Mouse (Mus musculus) embryonic facial prominence, embryonic 13.5 days (tissue): ENCODE results near the gene AC109138.7. TPM values are rescaled to one million over a fixed set of nuclear protein-coding genes. Genes with fewer than 3 reads are reported as not detected.

Experiments
- ATAC-seq: fragments of 200-750 bp; cut with Nextera tagmentation; 2 replicates; pipeline ENCODE4 v1.8.0; 2017; ENCODE audit warnings: low read depth; ENCODE audit not compliant: insufficient number of reproducible peaks, insufficient read depth, low FRiP score, low TSS enrichment
- H3K27ac ChIP-seq: fragments of 300-500 bp; sonication (generic); 2 replicates; pipeline ENCODE4 v1.5.1; 2015; ENCODE audit warnings: moderate library complexity, mild to moderate bottlenecking, inconsistent platforms
- H3K27me3 ChIP-seq: fragments of 300-500 bp; sonication (generic); 2 replicates; pipeline ENCODE4 v1.6.1; 2015; ENCODE audit warnings: mild to moderate bottlenecking, inconsistent platforms
- H3K36me3 ChIP-seq: fragments of 300-500 bp; sonication (generic); 2 replicates; pipeline ENCODE4 v1.6.1; 2015; ENCODE audit warnings: mild to moderate bottlenecking, inconsistent platforms
- H3K4me1 ChIP-seq: fragments of 300-500 bp; sonication (generic); 2 replicates; pipeline ENCODE4 v1.6.1; 2015; ENCODE audit warnings: inconsistent platforms
- H3K4me2 ChIP-seq: fragments of 300-500 bp; sonication (generic); 2 replicates; pipeline ENCODE4 v1.6.1; 2015; ENCODE audit warnings: moderate library complexity, mild to moderate bottlenecking, inconsistent platforms
- H3K4me3 ChIP-seq: fragments of 300-500 bp; sonication (generic); 2 replicates; pipeline ENCODE4 v1.5.1; 2015; ENCODE audit warnings: mild to moderate bottlenecking, inconsistent platforms
- H3K9ac ChIP-seq: fragments of 300-500 bp; sonication (generic); 2 replicates; pipeline ENCODE4 v1.6.1; 2015; ENCODE audit warnings: mild to moderate bottlenecking, inconsistent platforms
- H3K9me3 ChIP-seq: fragments of 300-500 bp; sonication (generic); 2 replicates; pipeline ENCODE4 v1.6.1; 2016; ENCODE audit warnings: inconsistent platforms
- WGBS: fragments of 180-500 bp; shearing (Covaris S2); methylation state at CpG from one replicate; pipeline ENCODE4 v1.1.7; 2015; ENCODE audit warnings: mixed read lengths; 5-methylcytosine and 5-hydroxymethylcytosine counted together
- polyA plus RNA-seq: library from polyadenylated mRNA; unstranded; fragments of >200 nt; fragmentation: Nextera tagmentation; extraction: Ambion mirVana; gene quantifications from 2 replicates; pipeline ENCODE4 v1.2.1, GENCODE M21; 2015

Gene AC109138.7
- polyA plus RNA-seq, 1 experiment from 2014 or later: not detected

GRCm38 (mm10) chr19:4261038-4261698 is 47.0 kb downstream of the AC109138.7 start:
- no peak for ATAC-seq
- Histone ChIP-seq H3K27me3 (no peaks in the 10 kb centered on the region), H3K36me3 (peaks cover 12% of the 10 kb centered on the region; the same call in 1 of the 2 replicates), H3K27ac (no peak overlapping the region), H3K9me3 (no peaks in the 10 kb centered on the region), H3K9ac (no peak overlapping the region), H3K4me3 (no peak overlapping the region), H3K4me2 (no peak overlapping the region), H3K4me1 (peaks cover 15% of the 10 kb centered on the region)
- WGBS: 52% methylated on average over 8 of the region's 8 CpGs

GRCm38 (mm10) chr19:4262756-4263155 is 48.6 kb downstream of the AC109138.7 start:
- no peak for ATAC-seq
- 73% methylated on average over 6 of the region's 6 CpGs for WGBS
- 0 out of 2 replicates have a peak overlapping the region, but pooled peaks have one; percentile 2 for H3K9ac ChIP-seq
- peaks cover 2% of the 10 kb centered on the region; the same call in 1 of the 2 replicates for H3K27me3 ChIP-seq
- H3K36me3 ChIP-seq: peaks cover 12% of the 10 kb centered on the region; the same call in 1 of the 2 replicates
- peaks cover 7% of the 10 kb centered on the region for H3K4me1 ChIP-seq
- no peaks in the 10 kb centered on the region for H3K9me3 ChIP-seq
- H3K4me3 ChIP-seq: no peak overlapping the region
- no peak overlapping the region for H3K4me2 ChIP-seq
- no peak overlapping the region for H3K27ac ChIP-seq

- Histone ChIP-seq H3K4me3 (no peak overlapping the region), H3K27ac (no peak overlapping the region), H3K4me1 (peaks cover 9% of the 10 kb centered on the region), H3K9me3 (no peaks in the 10 kb centered on the region), H3K4me2 (no peak overlapping the region), H3K36me3 (peaks cover 12% of the 10 kb centered on the region; the same call in 1 of the 2 replicates), H3K9ac (0 out of 2 replicates have a peak overlapping the region, but pooled peaks have one; percentile 6), H3K27me3 (peaks cover 11% of the 10 kb centered on the region; the same call in 1 of the 2 replicates)
- 69% methylated on average over 14 of the region's 14 CpGs for WGBS
- ATAC-seq: no peak
These were observed 49.5 kb downstream of the AC109138.7 start for GRCm38 (mm10) chr19:4263702-4264101.

- Histone ChIP-seq H3K4me1 (peaks cover 15% of the 10 kb centered on the region), H3K27ac (no peak overlapping the region), H3K9me3 (no peaks in the 10 kb centered on the region), H3K36me3 (peaks cover 12% of the 10 kb centered on the region; the same call in 1 of the 2 replicates), H3K9ac (no peak overlapping the region), H3K4me3 (no peak overlapping the region), H3K27me3 (peaks cover 17% of the 10 kb centered on the region; the same call in 1 of the 2 replicates), H3K4me2 (no peak overlapping the region)
- WGBS: 92% methylated on average over 6 of the region's 6 CpGs
- ATAC-seq: no peak
These were observed 50.1 kb downstream of the AC109138.7 start for GRCm38 (mm10) chr19:4264171-4264780.

GRCm38 (mm10) chr19:4265956-4266355 is 51.8 kb downstream of the AC109138.7 start:
- Histone ChIP-seq H3K27ac (no peak overlapping the region), H3K36me3 (peaks cover 16% of the 10 kb centered on the region), H3K4me1 (peaks cover 14% of the 10 kb centered on the region), H3K9ac (no peak overlapping the region), H3K27me3 (peaks cover 30% of the 10 kb centered on the region), H3K9me3 (no peaks in the 10 kb centered on the region), H3K4me2 (no peak overlapping the region), H3K4me3 (no peak overlapping the region)
- ATAC-seq: no peak
- 67% methylated on average over 4 of the region's 4 CpGs for WGBS

- peak within 1 kb of the TSS; percentile 58 for H3K4me3 ChIP-seq
- peak within 1 kb of the TSS; percentile 76 for H3K9ac ChIP-seq
- no peaks in the 10 kb centered on the region for H3K9me3 ChIP-seq
- H3K4me2 ChIP-seq: peak within 1 kb of the TSS; percentile 74
- 4% methylated on average over 46 of the region's 46 CpGs for WGBS
- 0 out of 2 replicates have a peak within 1 kb of the TSS, but pooled peaks have one; percentile 19 for H3K27ac ChIP-seq
- ATAC-seq: peak; percentile 78
- peaks cover 14% of the 10 kb centered on the region for H3K4me1 ChIP-seq
- peaks cover 34% of the 10 kb centered on the region for H3K36me3 ChIP-seq
- peaks cover 30% of the 10 kb centered on the region for H3K27me3 ChIP-seq
These were observed 54.6 kb downstream of the AC109138.7 start, which contains the start of gene Ssh3 for GRCm38 (mm10) chr19:4268566-4269361. TSS of gene Ssh3 (minus strand) at chr19:4269180.

GRCm38 (mm10) chr19:4270187-4270586 is 56.0 kb downstream of the AC109138.7 start:
- WGBS: 65% methylated on average over 6 of the region's 6 CpGs
- H3K9ac ChIP-seq: no peak overlapping the region
- ATAC-seq: no peak
- peaks cover 14% of the 10 kb centered on the region for H3K4me1 ChIP-seq
- H3K36me3 ChIP-seq: peaks cover 25% of the 10 kb centered on the region
- no peak overlapping the region for H3K4me2 ChIP-seq
- H3K9me3 ChIP-seq: no peaks in the 10 kb centered on the region
- no peak overlapping the region for H3K27ac ChIP-seq
- no peak overlapping the region for H3K4me3 ChIP-seq
- H3K27me3 ChIP-seq: peaks cover 30% of the 10 kb centered on the region

GRCm38 (mm10) chr19:4270972-4271371 is 56.8 kb downstream of the AC109138.7 start:
- Histone ChIP-seq H3K4me3 (no peak overlapping the region), H3K9me3 (peaks cover 3% of the 10 kb centered on the region; the same call in 1 of the 2 replicates), H3K27me3 (peaks cover 30% of the 10 kb centered on the region), H3K4me2 (no peak overlapping the region), H3K27ac (no peak overlapping the region), H3K36me3 (peaks cover 21% of the 10 kb centered on the region), H3K4me1 (peaks cover 14% of the 10 kb centered on the region), H3K9ac (no peak overlapping the region)
- WGBS: 92% methylated on average over 11 of the region's 11 CpGs
- ATAC-seq: no peak

GRCm38 (mm10) chr19:4279487-4279886 is 65.3 kb downstream of the AC109138.7 start:
- no peak overlapping the region for H3K27ac ChIP-seq
- 97% methylated on average over 1 of the region's 1 CpGs for WGBS
- no peak for ATAC-seq
- no peak overlapping the region for H3K4me2 ChIP-seq
- no peak overlapping the region for H3K9ac ChIP-seq
- peaks cover 16% of the 10 kb centered on the region for H3K4me1 ChIP-seq
- H3K9me3 ChIP-seq: peaks cover 3% of the 10 kb centered on the region; the same call in 1 of the 2 replicates
- peaks cover 17% of the 10 kb centered on the region for H3K36me3 ChIP-seq
- no peak overlapping the region for H3K4me3 ChIP-seq
- H3K27me3 ChIP-seq: no peaks in the 10 kb centered on the region

GRCm38 (mm10) chr19:4280425-4280824 is 66.3 kb downstream of the AC109138.7 start:
- no peak overlapping the region for H3K4me3 ChIP-seq
- ATAC-seq: no peak
- no peak overlapping the region for H3K4me2 ChIP-seq
- no peaks in the 10 kb centered on the region for H3K27me3 ChIP-seq
- no peak overlapping the region for H3K9ac ChIP-seq
- peaks cover 16% of the 10 kb centered on the region for H3K4me1 ChIP-seq
- no peak overlapping the region for H3K27ac ChIP-seq
- H3K36me3 ChIP-seq: peaks cover 21% of the 10 kb centered on the region
- H3K9me3 ChIP-seq: peaks cover 3% of the 10 kb centered on the region; the same call in 1 of the 2 replicates
- 95% methylated on average over 9 of the region's 9 CpGs for WGBS
